Mouse (Mus musculus) lung, adult 2 months (tissue): ENCODE measurements around the gene Dtx1.

Experiments
- CTCF ChIP-seq: fragments of 200-500 bp; IDR thresholded peaks from 2 replicates; pipeline ENCODE4 v1.5.1; 2011; ENCODE audit warnings: mild to moderate bottlenecking, low read length, control low read depth; ENCODE audit not compliant: insufficient read depth
- POLR2A ChIP-seq: fragments of 200-500 bp; IDR thresholded peaks from 2 replicates; pipeline ENCODE4 v1.6.1; 2011; ENCODE audit warnings: low read depth, mild to moderate bottlenecking, control low read depth, low read length, borderline replicate concordance; ENCODE audit errors: extremely low read depth

GRCm38 (mm10) chr5:120729319-120729718 lies 17.6 kb upstream of the Dtx1 start:
- no peak for TF ChIP-seq CTCF
- TF ChIP-seq POLR2A, result no peak
